Mouse (Mus musculus) heart, embryonic 16.5 days (tissue): ENCODE measurements at regions not wholly inside any gene's neighbourhood (a gene's known extent, or its start where the extent isn't known, plus 50 kb on each side); places are given as distances from the start of the nearest gene placed in this dataset.

ENCODE experiments used
- ATAC-seq: fragments of 200-750 bp; cut with Nextera tagmentation; replicated peaks from 2 replicates; pipeline ENCODE4 v1.8.0; 2017; ENCODE audit warnings: moderate number of reproducible peaks; ENCODE audit not compliant: insufficient read depth, low FRiP score; ENCODE audit errors: extremely low read depth
- H3K27ac ChIP-seq: fragments of 300-500 bp; sonication (generic); 2 replicates; pipeline ENCODE4 v1.5.1; 2014; ENCODE audit warnings: mild to moderate bottlenecking, low read length, control low read depth, moderate library complexity
- H3K27me3 ChIP-seq: fragments of 300-500 bp; sonication (generic); 2 replicates; pipeline ENCODE4 v1.6.1; 2014; ENCODE audit warnings: low read length, mixed read lengths; ENCODE audit not compliant: control insufficient read depth, insufficient read depth
- H3K36me3 ChIP-seq: fragments of 300-500 bp; sonication (generic); 2 replicates; pipeline ENCODE4 v1.6.1; 2014; ENCODE audit not compliant: control insufficient read depth, insufficient read depth
- H3K4me1 ChIP-seq: fragments of 300-500 bp; sonication (generic); 2 replicates; pipeline ENCODE4 v1.6.1; 2014; ENCODE audit warnings: low read length, mixed read lengths; ENCODE audit not compliant: control insufficient read depth, insufficient read depth
- H3K4me2 ChIP-seq: fragments of 300-500 bp; sonication (generic); 2 replicates; pipeline ENCODE4 v1.6.1; 2014; ENCODE audit warnings: low read depth, mild to moderate bottlenecking, control low read depth, low read length
- H3K4me3 ChIP-seq: fragments of 300-500 bp; sonication (generic); 2 replicates; pipeline ENCODE4 v1.5.1; 2014; ENCODE audit warnings: mild to moderate bottlenecking, control low read depth, low read length
- H3K9ac ChIP-seq: fragments of 300-500 bp; sonication (generic); 2 replicates; pipeline ENCODE4 v1.6.1; 2014; ENCODE audit warnings: low read length, control low read depth
- H3K9me3 ChIP-seq: fragments of 300-500 bp; sonication (generic); replicated peaks from 2 replicates; pipeline ENCODE4 v1.6.1; 2016; ENCODE audit warnings: low read length; ENCODE audit not compliant: control insufficient read depth
- WGBS: fragments of 180-500 bp; shearing (Covaris S2); extraction: QIAGEN DNeasy Blood & Tissue Kit; methylation state at CpG from one replicate; pipeline ENCODE4 v1.1.7; 2014; 5-methylcytosine and 5-hydroxymethylcytosine counted together

GRCm38 (mm10) chr6:31995977-31996376, 54.1 kb upstream of the 1700012A03Rik start:
- H3K27me3 ChIP-seq, result no peaks in the 10 kb centered on the region

GRCm38 (mm10) chr6:31995249-31995648, 54.8 kb upstream of the 1700012A03Rik start:
- no peak overlapping the region for H3K27ac ChIP-seq
- H3K4me1 ChIP-seq, result no peaks in the 10 kb centered on the region
- no peaks in the 10 kb centered on the region for H3K36me3 ChIP-seq
- 71% methylated on average over 4 of the region's 4 CpGs for WGBS
- no peak overlapping the region for H3K4me3 ChIP-seq
- no peaks in the 10 kb centered on the region for H3K9me3 ChIP-seq
- no peaks in the 10 kb centered on the region for H3K27me3 ChIP-seq
- ATAC-seq, result no peak
- H3K9ac ChIP-seq, result no peak overlapping the region
- no peak overlapping the region for H3K4me2 ChIP-seq

More at GRCm38 (mm10) chr6:31995977-31996376, 54.1 kb upstream of the 1700012A03Rik start:
- no peak overlapping the region for H3K4me2 ChIP-seq
- no peaks in the 10 kb centered on the region for H3K36me3 ChIP-seq
- ATAC-seq, result no peak
- no peak overlapping the region for H3K9ac ChIP-seq
- 82% methylated on average over 7 of the region's 7 CpGs for WGBS
- H3K9me3 ChIP-seq, result no peaks in the 10 kb centered on the region
- no peak overlapping the region for H3K4me3 ChIP-seq
- no peak overlapping the region for H3K27ac ChIP-seq
- no peaks in the 10 kb centered on the region for H3K4me1 ChIP-seq

GRCm38 (mm10) chr6:31985698-31986097, 64.3 kb upstream of the 1700012A03Rik start:
- WGBS, result 40% methylated on average over 3 of the region's 3 CpGs
- no peak for ATAC-seq

GRCm38 (mm10) chr6:31976705-31977104, 73.3 kb upstream of the 1700012A03Rik start:
- Histone ChIP-seq H3K27ac (no peak overlapping the region), H3K4me1 (no peaks in the 10 kb centered on the region)
- 85% methylated on average over 6 of the region's 6 CpGs for WGBS

More at GRCm38 (mm10) chr6:31985698-31986097, 64.3 kb upstream of the 1700012A03Rik start:
- H3K36me3 ChIP-seq, result no peaks in the 10 kb centered on the region
- H3K4me1 ChIP-seq, result no peaks in the 10 kb centered on the region
- H3K9me3 ChIP-seq, result no peaks in the 10 kb centered on the region
- H3K27me3 ChIP-seq, result no peaks in the 10 kb centered on the region
- H3K27ac ChIP-seq, result no peak overlapping the region
- H3K9ac ChIP-seq, result no peak overlapping the region
- no peak overlapping the region for H3K4me2 ChIP-seq
- no peak overlapping the region for H3K4me3 ChIP-seq

GRCm38 (mm10) chr6:31948063-31948481, 102.0 kb upstream of the 1700012A03Rik start:
- H3K4me1 ChIP-seq, result no peaks in the 10 kb centered on the region
- H3K4me3 ChIP-seq, result no peak overlapping the region
- H3K27me3 ChIP-seq, result no peaks in the 10 kb centered on the region
- no peak for ATAC-seq
- no peaks in the 10 kb centered on the region for H3K36me3 ChIP-seq
- H3K4me2 ChIP-seq, result no peak overlapping the region
- H3K9me3 ChIP-seq, result no peaks in the 10 kb centered on the region
- H3K27ac ChIP-seq, result no peak overlapping the region
- WGBS, result 43% methylated on average over 4 of the region's 4 CpGs
- H3K9ac ChIP-seq, result no peak overlapping the region

More at GRCm38 (mm10) chr6:31976705-31977104, 73.3 kb upstream of the 1700012A03Rik start:
- no peak overlapping the region for H3K4me2 ChIP-seq
- no peak overlapping the region for H3K4me3 ChIP-seq
- no peak overlapping the region for H3K9ac ChIP-seq
- H3K9me3 ChIP-seq, result no peaks in the 10 kb centered on the region
- no peaks in the 10 kb centered on the region for H3K36me3 ChIP-seq
- no peaks in the 10 kb centered on the region for H3K27me3 ChIP-seq
- no peak for ATAC-seq

- Histone ChIP-seq H3K9me3 (no peaks in the 10 kb centered on the region), H3K9ac (no peak overlapping the region), H3K4me2 (no peak overlapping the region), H3K27me3 (no peaks in the 10 kb centered on the region), H3K4me1 (no peaks in the 10 kb centered on the region), H3K4me3 (no peak overlapping the region), H3K27ac (no peak overlapping the region), H3K36me3 (no peaks in the 10 kb centered on the region)
- WGBS, result 70% methylated on average over 5 of the region's 5 CpGs
- no peak for ATAC-seq
These were observed 103.5 kb upstream of the 1700012A03Rik start for GRCm38 (mm10) chr6:31946572-31946971.

GRCm38 (mm10) chr6:31945347-31945746, 104.7 kb upstream of the 1700012A03Rik start:
- H3K4me3 ChIP-seq, result no peak overlapping the region
- H3K4me2 ChIP-seq, result no peak overlapping the region
- no peaks in the 10 kb centered on the region for H3K4me1 ChIP-seq
- H3K27me3 ChIP-seq, result no peaks in the 10 kb centered on the region
- no peaks in the 10 kb centered on the region for H3K9me3 ChIP-seq
- H3K27ac ChIP-seq, result no peak overlapping the region
- WGBS, result 65% methylated on average over 7 of the region's 7 CpGs
- no peak for ATAC-seq
- no peaks in the 10 kb centered on the region for H3K36me3 ChIP-seq
- no peak overlapping the region for H3K9ac ChIP-seq

- no peaks in the 10 kb centered on the region for H3K9me3 ChIP-seq
- H3K27me3 ChIP-seq, result no peaks in the 10 kb centered on the region
- WGBS, result 67% methylated on average over 8 of the region's 8 CpGs
- no peaks in the 10 kb centered on the region for H3K36me3 ChIP-seq
- no peak for ATAC-seq
- no peak overlapping the region for H3K27ac ChIP-seq
- no peaks in the 10 kb centered on the region for H3K4me1 ChIP-seq
- H3K9ac ChIP-seq, result no peak overlapping the region
- no peak overlapping the region for H3K4me2 ChIP-seq
- H3K4me3 ChIP-seq, result no peak overlapping the region
These were observed 105.5 kb upstream of the 1700012A03Rik start for GRCm38 (mm10) chr6:31944546-31944945.

- Histone ChIP-seq H3K4me1 (peaks cover 3% of the 10 kb centered on the region; the same call in 1 of the 2 replicates), H3K36me3 (no peaks in the 10 kb centered on the region), H3K27ac (no peak overlapping the region), H3K4me3 (no peak overlapping the region), H3K27me3 (peaks cover 2% of the 10 kb centered on the region; the same call in 1 of the 2 replicates), H3K9me3 (no peaks in the 10 kb centered on the region), H3K9ac (no peak overlapping the region), H3K4me2 (no peak overlapping the region)
- 52% methylated on average over 4 of the region's 4 CpGs for WGBS
- ATAC-seq, result no peak
These were observed 107.3 kb upstream of the 1700012A03Rik start for GRCm38 (mm10) chr6:31942696-31943095.
